ENCODE assay signal across 18 mouse cellular contexts in genomic region chr11:115643265-115643664, GRCm38 (mm10). TPM values are rescaled to one million over a fixed set of nuclear protein-coding genes. Genes with fewer than 3 reads are reported as not detected.
DNase-seq lines count a peak whose midpoint lies in the region; ATAC-seq lines count a peak whose summit lies in the region.
"Had no signal": no experiment of that assay in that cellular context is flagged by ENCODE, and none has a peak within 500 bp of the region (broad histone marks: within the 10 kb centered on the region; RNA-seq: fewer than 3 reads in every experiment).

No protein-coding gene starts in this region.

- H3K9ac ChIP-seq in heart, embryonic 16.5 days (ENCODE audit: low read length): no peak overlapping the region
- no peak overlapping the region for H3K9ac ChIP-seq in heart, embryonic 11.5 days (ENCODE audit: low read depth, low read length)
- H3K9ac ChIP-seq in forebrain, embryonic 13.5 days: no peak overlapping the region
- H3K9ac ChIP-seq: forebrain, embryonic 15.5 days; limb, embryonic 12.5 days; liver, embryonic 15.5 days had no signal

- H3K27ac ChIP-seq in heart, embryonic 16.5 days (ENCODE audit: low read length): no peak overlapping the region
- no peak overlapping the region for H3K27ac ChIP-seq in heart, embryonic 11.5 days (ENCODE audit: low read depth, low read length)
- H3K27ac ChIP-seq in forebrain, embryonic 13.5 days: no peak overlapping the region
- H3K27ac ChIP-seq: forebrain, embryonic 15.5 days; layer of hippocampus, adult 2 months; limb, embryonic 12.5 days; liver, embryonic 15.5 days had no signal

- no peaks in the 10 kb centered on the region for H3K27me3 ChIP-seq in heart, embryonic 16.5 days (ENCODE audit: control insufficient read depth, insufficient read depth, low read length)
- H3K27me3 ChIP-seq in heart, embryonic 11.5 days (ENCODE audit: control insufficient read depth, insufficient read depth, low read length): no peaks in the 10 kb centered on the region
- H3K27me3 ChIP-seq in forebrain, embryonic 13.5 days: no peaks in the 10 kb centered on the region
- H3K27me3 ChIP-seq: forebrain, embryonic 15.5 days; limb, embryonic 12.5 days; liver, embryonic 15.5 days had no signal

- H3K9me3 ChIP-seq in heart, embryonic 16.5 days (replicated peaks; ENCODE audit: control insufficient read depth, low read length): no peaks in the 10 kb centered on the region
- no peaks in the 10 kb centered on the region for H3K9me3 ChIP-seq in heart, embryonic 11.5 days (replicated peaks; ENCODE audit: control insufficient read depth, low read length)
- no peaks in the 10 kb centered on the region for H3K9me3 ChIP-seq in forebrain, embryonic 13.5 days (replicated peaks)
- H3K9me3 ChIP-seq: forebrain, embryonic 15.5 days; limb, embryonic 12.5 days; liver, embryonic 15.5 days had no signal

- ATAC-seq in heart, embryonic 16.5 days (replicated peaks; ENCODE audit: extremely low read depth, insufficient read depth, low FRiP score): 0 out of 2 replicates have a peak, but pooled peaks have one; percentile 17
- ATAC-seq in heart, embryonic 11.5 days (replicated peaks; ENCODE audit: insufficient number of reproducible peaks, low FRiP score, low TSS enrichment): no peak
- ATAC-seq in forebrain, embryonic 13.5 days: no peak
- ATAC-seq: forebrain, embryonic 15.5 days had no signal

- DNase-seq in ZHBTc4 (ENCODE audit: low read depth, low spot score): peak; percentile 48
- DNase-seq in naive thymus-derived CD4-positive, alpha-beta T cell, adult 2 months (ENCODE audit: low read depth): peak; percentile 63
- peak; percentile 83 for DNase-seq in thymus, postnatal 25 days
- no peak for DNase-seq in testis, postnatal 14 days (ENCODE audit: low spot score)
- DNase-seq in left cerebral cortex, adult 8-10 months (ENCODE audit: low spot score in 2 of 2): no peak
- DNase-seq: cerebellum, adult 18-20 months; heart, postnatal 14 days; kidney, adult 9 months; lung, postnatal 14 days; midbrain, embryonic 14.5 days; right cerebral cortex, postnatal 14 days had no signal

- peaks cover 5% of the 10 kb centered on the region for H3K4me1 ChIP-seq in heart, embryonic 16.5 days (ENCODE audit: control insufficient read depth, insufficient read depth, low read length)
- H3K4me1 ChIP-seq in heart, embryonic 11.5 days (ENCODE audit: control insufficient read depth, insufficient read depth, low read length): peaks cover 5% of the 10 kb centered on the region; the same call in 1 of the 2 replicates
- H3K4me1 ChIP-seq in forebrain, embryonic 13.5 days: no peaks in the 10 kb centered on the region
- H3K4me1 ChIP-seq: forebrain, embryonic 15.5 days; limb, embryonic 12.5 days had no signal

- WGBS in heart, embryonic 16.5 days: 57% methylated on average over 10 of the region's 10 CpGs
- 65% methylated on average over 10 of the region's 10 CpGs for WGBS in heart, embryonic 11.5 days (ENCODE audit: insufficient replicate concordance)
- WGBS in forebrain, embryonic 13.5 days: 77% methylated on average over 10 of the region's 10 CpGs

- H3K4me3 ChIP-seq in heart, embryonic 16.5 days (ENCODE audit: low read length): no peak overlapping the region
- H3K4me3 ChIP-seq in heart, embryonic 11.5 days (ENCODE audit: low read depth, low read length): no peak overlapping the region
- H3K4me3 ChIP-seq in forebrain, embryonic 13.5 days: no peak overlapping the region
- H3K4me3 ChIP-seq: forebrain, embryonic 15.5 days; layer of hippocampus, adult 2 months; limb, embryonic 12.5 days; liver, embryonic 15.5 days had no signal

- no peak overlapping the region for H3K4me2 ChIP-seq in heart, embryonic 16.5 days (ENCODE audit: low read depth, low read length)
- no peak overlapping the region for H3K4me2 ChIP-seq in heart, embryonic 11.5 days
- no peak overlapping the region for H3K4me2 ChIP-seq in forebrain, embryonic 13.5 days
- H3K4me2 ChIP-seq: forebrain, embryonic 15.5 days; limb, embryonic 12.5 days; liver, embryonic 15.5 days had no signal

- peaks cover 22% of the 10 kb centered on the region for H3K36me3 ChIP-seq in heart, embryonic 16.5 days (ENCODE audit: control insufficient read depth, insufficient read depth)
- H3K36me3 ChIP-seq in heart, embryonic 11.5 days (ENCODE audit: control insufficient read depth, insufficient read depth, low read length): peaks cover 6% of the 10 kb centered on the region
- peaks cover 49% of the 10 kb centered on the region for H3K36me3 ChIP-seq in forebrain, embryonic 13.5 days (ENCODE audit: poor library complexity, severe bottlenecking)

RNA-seq across cellular contexts. Expression of gene Slc25a19, which starts 15.2 kb away (rescaled TPM):
- 55.7 and 58.1 TPM in 2 replicates for polyA plus RNA-seq in heart, embryonic 16.5 days (2015; fragmentation: Nextera tagmentation; extraction: Ambion mirVana)
- 35.6 and 35.7 TPM in 2 replicates for polyA plus RNA-seq in heart, embryonic 11.5 days (2014; fragmentation: Nextera tagmentation; extraction: Ambion mirVana)
- total RNA-seq in left cerebral cortex, adult 8-10 months (2022): 10 to 100 TPM; 54.5 to 62.2 (median 58.5) TPM
- polyA plus RNA-seq in forebrain, embryonic 13.5 days (2015; fragmentation: Nextera tagmentation; extraction: Ambion mirVana): 37.6 and 37.8 TPM in 2 replicates

RNA-seq across cellular contexts. Expression of gene Mif4gd, which starts 30.5 kb away (rescaled TPM):
- 41.5 and 42.0 TPM in 2 replicates for polyA plus RNA-seq in heart, embryonic 16.5 days (2015; fragmentation: Nextera tagmentation; extraction: Ambion mirVana)
- polyA plus RNA-seq in heart, embryonic 11.5 days (2014; fragmentation: Nextera tagmentation; extraction: Ambion mirVana): 22.7 TPM in 2 replicates
- total RNA-seq in left cerebral cortex, adult 8-10 months (2022): 10 to 100 TPM; 13.9 to 22.0 (median 17.6) TPM
- polyA plus RNA-seq in forebrain, embryonic 13.5 days (2015; fragmentation: Nextera tagmentation; extraction: Ambion mirVana): 12.4 and 13.4 TPM in 2 replicates

RNA-seq across cellular contexts. Expression of gene Gga3, which starts 39.4 kb away (rescaled TPM):
- 15.4 and 18.8 TPM in 2 replicates for polyA plus RNA-seq in heart, embryonic 16.5 days (2015; fragmentation: Nextera tagmentation; extraction: Ambion mirVana)
- polyA plus RNA-seq in heart, embryonic 11.5 days (2014; fragmentation: Nextera tagmentation; extraction: Ambion mirVana): 17.9 and 21.0 TPM in 2 replicates
- total RNA-seq in left cerebral cortex, adult 8-10 months (2022): 10 to 100 TPM; 73.8 to 92.9 (median 89.0) TPM
- polyA plus RNA-seq in forebrain, embryonic 13.5 days (2015; fragmentation: Nextera tagmentation; extraction: Ambion mirVana): 23.6 and 29.8 TPM in 2 replicates

RNA-seq across cellular contexts. Expression of gene Mrps7, which starts 39.5 kb away (rescaled TPM):
- polyA plus RNA-seq in heart, embryonic 16.5 days (2015; fragmentation: Nextera tagmentation; extraction: Ambion mirVana): 84.4 and 86.2 TPM in 2 replicates
- polyA plus RNA-seq in heart, embryonic 11.5 days (2014; fragmentation: Nextera tagmentation; extraction: Ambion mirVana): 97.7 and 104 TPM in 2 replicates
- 10 to 100 TPM; 36.9 to 57.0 (median 48.4) TPM for total RNA-seq in left cerebral cortex, adult 8-10 months (2022)
- polyA plus RNA-seq in forebrain, embryonic 13.5 days (2015; fragmentation: Nextera tagmentation; extraction: Ambion mirVana): 81.6 and 87.1 TPM in 2 replicates

Comparison
In these comparisons a context has a peak if more than half of its experiments do, and no peak if none do; other contexts are left out.
1. DNase-seq: peak in ZHBTc4 (single experiment), naive thymus-derived CD4-positive, alpha-beta T cell, adult 2 months (single experiment) and thymus, postnatal 25 days (single experiment); none in testis, postnatal 14 days (single experiment) and left cerebral cortex, adult 8-10 months (0 of 2).